Mouse (Mus musculus) thymus, adult 18-20 months (tissue): ENCODE results near the gene Col4a2.

Source experiments
- DNase-seq, 2 experiments: peaks; one replicate each; pipeline ENCODE4 v3.0.0; 2022; ENCODE audit warnings: mixed read lengths in 2 of 2

Col4a2 gene

DNA sequence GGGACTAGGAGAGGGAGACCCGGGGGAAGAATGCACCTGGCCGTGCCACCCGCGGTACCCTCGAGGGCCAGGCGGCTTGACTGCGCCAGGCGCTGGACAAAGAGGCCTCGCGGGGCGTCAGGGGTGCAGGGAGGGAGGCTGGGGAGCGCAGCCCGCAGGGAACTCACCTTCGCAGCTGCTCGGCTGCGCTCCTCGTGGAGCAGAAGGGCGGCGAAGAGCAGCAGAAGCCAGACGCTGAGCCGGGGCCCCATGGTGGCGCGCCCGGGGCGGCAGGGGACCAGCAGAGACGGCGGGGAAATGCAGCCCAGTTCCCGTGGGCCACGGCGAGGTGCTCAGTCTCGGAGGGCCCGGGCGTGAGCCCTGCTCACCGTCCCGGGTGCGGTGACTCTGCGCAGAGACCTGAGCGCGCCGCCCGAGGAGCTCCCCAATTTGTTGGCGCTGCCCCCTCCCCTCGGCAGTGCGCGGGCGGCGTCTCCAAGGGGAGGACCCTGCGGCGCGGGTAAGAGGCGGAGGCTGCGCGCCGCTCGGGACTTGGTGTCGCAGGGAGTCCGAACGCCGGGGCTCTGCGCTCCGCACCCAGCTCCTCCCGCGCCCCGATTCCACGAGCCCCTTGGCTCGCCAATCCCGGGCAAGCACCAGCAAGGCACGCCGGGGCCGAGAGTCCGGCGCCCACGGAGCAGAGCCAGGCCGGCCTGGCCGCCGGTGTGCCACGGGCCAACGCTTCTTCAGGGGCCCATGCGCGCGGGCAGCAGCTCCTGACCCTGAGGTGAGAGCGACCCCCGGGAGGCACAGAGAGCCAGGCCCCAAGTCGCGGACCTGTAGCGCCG lies at the start of gene Col4a2, which contains the start of gene Col4a1:
TSS of gene Col4a2 (plus strand) at position 457 of the 827 bp plus-strand sequence.
TSS of gene Col4a1 (minus strand) at position 478 of the 827 bp plus-strand sequence.
- DNase-seq, result no peak

DNA sequence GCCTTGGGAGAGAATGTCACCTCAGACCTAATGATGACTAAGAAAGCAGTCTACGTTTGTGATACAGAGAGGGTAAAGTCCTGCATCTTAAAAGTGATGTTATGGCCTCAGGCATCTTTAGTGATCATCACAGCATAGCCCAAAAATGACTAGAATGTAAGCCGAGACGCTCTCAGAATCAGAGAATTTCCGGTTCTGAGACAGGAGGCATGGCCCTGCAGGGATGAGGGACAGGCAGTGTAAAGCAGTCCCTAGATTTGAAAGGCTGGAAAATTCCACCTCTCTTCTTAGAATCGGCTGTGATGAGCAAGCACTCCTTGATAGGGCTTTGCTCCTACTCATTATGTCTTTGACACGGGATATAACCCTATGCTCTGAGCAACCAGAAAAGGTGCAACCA lies 48.8 kb upstream of the Col4a2 start:
- no peak for DNase-seq

DNA sequence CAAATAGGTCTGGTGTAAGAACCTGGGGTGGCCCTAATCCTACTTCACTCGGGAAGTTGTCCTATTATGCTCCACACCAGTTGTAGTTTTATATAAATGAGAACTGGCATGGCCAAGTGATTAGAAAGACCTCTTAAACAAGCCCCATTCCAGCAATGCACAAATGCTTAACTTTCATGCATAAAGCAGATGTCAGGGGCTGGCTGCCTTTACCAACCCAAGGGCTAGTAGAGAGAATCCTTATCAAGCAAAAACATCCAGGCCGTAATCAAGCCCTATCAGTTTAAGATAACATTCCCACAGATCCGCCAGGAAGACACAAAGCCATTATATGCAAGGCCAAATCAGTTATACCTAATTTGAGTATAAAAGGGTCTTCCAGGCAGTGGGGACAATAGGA lies 46.6 kb upstream of the Col4a2 start:
- DNase-seq, result no peak

DNA sequence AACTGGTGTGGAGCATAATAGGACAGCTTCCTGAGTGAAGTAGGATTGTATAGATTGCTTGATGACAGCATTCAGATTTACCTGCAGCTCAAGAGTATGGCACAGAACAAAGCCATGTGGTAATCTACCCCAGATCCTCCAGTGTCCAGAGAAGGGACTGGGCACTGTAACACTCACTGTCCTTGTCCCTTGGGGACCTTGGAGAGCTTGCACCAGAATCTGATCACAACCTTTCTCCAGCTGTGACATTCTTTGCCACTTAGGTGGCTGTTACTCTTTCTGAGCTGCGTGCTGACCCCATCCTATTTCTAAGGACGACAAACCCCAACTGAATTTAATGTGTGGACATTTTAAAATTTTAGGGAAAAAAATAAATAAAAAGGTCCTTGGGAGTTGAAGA lies 46.1 kb upstream of the Col4a2 start:
- no peak for DNase-seq

DNA sequence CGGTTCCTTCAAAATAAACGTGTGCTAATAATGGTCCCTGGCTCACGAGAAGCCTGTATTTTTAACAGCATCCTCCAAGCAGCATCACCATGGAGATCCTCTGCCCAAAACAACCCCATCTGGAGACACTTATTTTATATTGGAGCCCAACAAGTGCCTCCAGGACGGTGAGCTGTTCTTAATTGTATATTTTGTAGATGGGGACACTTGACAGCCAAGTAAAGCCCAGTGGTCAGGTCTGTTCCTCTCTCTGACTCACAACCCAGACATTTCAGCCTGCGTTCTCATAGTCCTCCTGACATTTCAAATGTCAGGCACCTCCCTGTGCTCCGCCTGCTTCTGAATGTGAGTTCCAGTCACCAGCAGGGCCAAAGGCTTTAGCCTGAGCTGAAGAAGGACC lies 43.9 kb upstream of the Col4a2 start:
- DNase-seq, result no peak

DNA sequence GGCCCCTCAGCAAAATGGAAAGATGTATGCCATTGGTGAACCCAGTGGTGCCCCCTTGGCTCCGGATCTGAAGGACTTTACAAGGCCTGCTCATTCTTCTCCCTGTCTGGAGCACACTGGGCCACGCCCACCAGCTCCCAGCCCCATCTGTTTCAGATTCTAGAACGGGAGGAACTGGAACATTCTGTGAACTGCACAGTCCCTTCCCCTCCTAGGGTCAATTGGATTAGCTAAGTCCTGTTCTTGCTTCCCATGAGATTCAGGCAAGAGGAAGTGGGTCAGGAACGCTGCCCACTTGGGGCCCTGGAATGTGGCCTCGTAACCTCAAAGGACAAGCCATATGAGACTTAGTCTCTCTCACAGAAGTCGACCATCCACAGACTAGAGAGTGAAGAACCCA lies 41.8 kb upstream of the Col4a2 start:
- DNase-seq, result no peak

DNA sequence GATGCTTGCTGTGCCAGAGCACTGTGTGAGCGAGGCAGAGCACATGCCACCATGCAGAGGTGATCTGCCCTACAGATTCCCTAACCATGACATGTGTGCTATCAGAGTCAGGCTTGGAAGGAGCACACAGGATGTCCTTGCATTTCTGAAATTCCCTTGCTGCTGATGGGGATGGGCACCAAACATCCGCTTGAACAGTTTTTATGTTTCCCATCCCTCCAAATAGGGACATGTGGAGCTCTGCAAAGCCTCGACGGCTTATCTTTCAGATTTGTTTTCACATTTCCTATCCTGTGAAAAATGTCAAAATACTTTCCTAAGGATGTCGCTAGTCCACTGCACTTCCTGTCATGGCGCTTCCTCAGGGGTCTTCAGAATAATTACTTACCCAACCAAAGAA lies 40.4 kb upstream of the Col4a2 start:
- no peak for DNase-seq

DNA sequence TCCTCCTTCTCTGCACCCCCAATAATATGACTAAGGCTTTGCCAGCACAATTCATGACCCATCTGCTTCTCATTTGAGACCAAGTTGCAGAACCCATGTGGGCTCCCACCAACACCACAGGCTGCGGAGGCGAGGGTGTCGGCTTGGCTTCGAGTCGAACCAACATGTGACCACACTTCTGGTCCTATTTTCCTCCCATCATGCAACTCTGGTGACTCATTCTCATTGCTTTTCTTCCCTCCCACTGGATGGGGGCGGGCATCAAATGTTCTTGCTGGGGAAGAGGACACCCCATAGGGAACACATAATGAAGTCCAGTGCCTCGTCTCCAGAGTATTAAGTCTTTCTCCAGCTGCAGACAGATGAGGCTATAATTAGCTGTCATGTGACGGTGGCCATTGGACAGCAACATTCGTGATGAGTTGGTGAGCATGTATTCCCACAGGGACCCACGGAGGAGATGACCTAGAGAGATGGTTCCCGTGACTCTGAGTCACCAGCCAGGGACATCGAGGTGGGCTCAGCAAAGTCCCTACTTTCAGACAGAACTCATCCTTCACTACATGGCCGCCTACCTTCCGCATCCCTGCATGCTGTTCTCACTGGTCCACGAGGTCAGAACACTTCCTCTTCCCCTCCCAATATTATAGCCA lies 39.0 kb upstream of the Col4a2 start:
- DNase-seq, result no peak

DNA sequence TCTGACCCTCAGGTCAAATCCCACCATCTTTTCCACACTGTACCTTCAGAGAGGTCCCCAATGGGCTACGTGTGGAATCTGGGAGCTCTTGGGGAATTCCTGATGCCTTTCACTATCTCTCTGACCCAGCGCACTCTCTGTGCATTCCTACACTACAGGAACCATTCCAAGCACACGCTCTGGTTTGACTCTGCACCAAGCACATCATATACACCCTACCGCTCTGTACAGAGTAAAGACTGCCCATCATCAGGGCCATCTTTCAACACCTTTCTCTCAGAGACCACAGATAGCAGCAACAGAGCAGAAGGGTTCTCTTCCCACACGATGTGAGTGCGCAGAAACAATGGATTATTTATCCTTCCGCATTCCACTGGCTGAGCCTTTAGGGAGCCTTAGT lies 38.2 kb upstream of the Col4a2 start:
- DNase-seq, result no peak

DNA sequence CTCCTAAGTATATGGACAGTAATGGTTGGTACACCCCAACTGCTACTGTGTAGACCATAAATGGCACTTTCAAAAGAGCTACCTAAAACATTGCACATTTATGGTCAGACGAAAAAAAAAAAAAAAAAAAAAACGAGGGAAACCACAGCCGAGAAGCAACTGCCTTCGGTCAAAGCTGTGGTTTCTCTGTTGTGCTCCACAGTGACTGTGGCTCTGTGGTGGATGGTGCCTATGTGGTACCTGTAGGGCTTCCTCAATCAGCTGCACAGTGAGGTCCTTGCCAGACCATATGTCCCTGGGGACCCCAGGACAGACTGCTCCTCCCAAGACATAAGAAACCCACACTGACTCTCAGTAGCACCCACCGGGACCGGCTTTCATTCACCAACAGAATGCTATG lies 36.3 kb upstream of the Col4a2 start:
- DNase-seq, result no peak

DNA sequence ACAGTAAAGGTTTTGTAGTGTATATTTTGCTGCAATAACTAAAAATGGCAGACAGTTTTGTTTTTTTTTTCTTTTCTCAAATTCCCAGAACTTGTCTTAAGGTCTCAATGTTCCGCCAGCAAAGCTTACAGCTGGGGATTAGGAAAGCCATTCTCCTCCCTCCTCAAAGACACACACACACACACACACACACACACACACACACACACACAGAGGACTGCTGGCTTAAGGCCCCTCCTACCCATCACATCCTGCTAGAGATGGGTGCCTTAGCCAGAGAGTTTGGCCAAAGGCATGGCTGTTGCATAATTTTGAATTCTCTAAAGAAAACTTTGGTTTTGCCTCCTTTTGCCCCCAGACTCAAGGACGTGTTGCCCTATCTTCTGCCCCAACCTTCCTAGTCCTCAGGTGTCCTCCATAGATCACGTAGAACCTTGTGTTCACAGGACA lies 35.0 kb upstream of the Col4a2 start:
- no peak for DNase-seq

DNA sequence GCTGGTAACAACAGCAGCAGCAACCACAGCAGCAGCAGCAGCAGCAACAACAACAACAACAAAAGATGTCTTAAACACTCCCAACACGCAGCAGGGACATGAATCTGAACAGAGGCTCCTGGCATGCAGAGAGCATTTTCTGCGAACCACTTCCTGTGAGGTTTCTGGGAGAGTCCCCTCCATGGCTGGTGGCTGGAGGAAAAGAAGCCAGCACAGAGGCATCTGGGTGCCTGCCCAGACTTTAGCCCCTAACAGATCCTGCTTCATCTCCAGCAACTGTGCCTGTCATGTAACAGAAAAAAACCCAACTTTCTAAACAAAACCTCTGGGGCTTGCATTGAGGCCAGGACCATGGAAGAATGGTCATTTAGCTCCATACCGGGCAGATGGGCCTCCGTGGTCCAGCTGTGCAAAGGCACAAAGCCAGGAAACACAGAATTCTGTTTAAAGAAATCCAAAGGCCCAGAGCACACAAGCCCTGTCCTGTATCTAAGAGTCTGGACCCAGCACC lies 34.4 kb upstream of the Col4a2 start:
- no peak for DNase-seq

DNA sequence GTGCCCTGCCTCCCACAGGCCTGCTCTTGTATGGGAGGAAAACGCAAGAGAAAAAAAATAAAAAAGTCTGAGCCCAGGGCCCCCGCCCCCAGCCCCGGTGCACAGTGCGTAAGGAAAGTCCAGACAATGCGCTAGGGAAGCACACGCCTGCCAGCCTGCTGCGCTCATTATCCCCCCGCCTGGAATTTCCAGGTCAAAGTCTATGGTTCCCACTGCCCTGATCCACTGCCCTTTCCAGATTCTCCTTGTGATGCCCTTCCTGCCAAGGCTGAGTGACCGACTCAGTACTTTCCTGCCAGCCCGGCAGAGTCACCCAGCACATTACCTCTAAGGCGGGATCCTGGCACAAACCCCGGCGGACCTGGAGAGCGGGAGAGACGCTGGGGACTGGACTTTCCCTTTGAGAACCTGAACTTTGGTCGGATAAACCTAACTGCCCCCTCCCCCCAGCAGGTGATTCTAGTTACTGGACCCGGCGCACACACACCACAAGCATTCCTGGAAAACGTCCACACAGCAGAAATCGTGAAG lies 33.2 kb upstream of the Col4a2 start:
- DNase-seq, result no peak

DNA sequence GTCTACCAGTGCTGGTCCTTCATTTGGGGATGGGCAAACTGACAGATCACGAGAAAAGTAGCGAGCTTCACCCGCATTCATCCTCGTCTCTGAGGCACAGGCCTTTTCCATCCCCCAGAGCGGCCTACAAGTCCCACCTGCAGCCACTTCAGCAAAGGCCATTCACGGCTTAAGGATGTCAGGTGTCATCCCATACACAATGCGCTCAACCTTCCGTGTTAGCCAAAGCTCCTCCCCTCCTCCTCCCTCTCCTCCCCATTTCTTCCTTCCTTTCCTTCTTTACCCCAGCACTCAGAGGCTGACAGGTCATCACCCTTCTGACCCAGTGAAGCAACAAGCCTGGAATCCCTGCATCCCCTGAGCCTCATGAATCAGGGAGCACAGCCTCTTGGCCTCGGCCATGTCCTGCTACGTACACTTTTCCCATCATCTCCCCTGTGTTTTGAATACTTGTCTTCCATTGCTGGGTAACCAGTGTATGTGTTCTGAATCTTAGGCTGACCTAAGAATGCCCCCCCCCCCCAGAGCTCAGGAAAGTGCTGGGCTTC lies 31.8 kb upstream of the Col4a2 start:
- no peak for DNase-seq

DNA sequence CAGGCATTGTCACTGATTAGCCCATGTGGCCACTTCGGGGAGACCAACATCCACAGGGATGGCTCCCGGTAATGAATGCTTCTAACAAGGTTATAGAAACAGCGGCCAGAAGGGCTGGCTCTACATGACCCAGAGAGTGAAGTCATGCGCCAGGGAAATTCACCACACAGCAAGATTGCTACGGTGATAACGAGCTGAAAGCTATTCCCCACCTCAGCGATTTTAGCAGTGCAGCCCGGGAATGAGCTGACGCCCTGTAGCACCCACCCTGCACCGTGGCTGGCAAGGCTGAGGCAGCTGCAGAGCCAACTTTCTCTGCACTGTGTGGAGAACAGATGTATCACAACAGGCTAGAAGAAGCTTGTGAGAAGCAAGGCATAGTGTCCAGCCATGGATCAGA lies 30.5 kb upstream of the Col4a2 start:
- no peak for DNase-seq

DNA sequence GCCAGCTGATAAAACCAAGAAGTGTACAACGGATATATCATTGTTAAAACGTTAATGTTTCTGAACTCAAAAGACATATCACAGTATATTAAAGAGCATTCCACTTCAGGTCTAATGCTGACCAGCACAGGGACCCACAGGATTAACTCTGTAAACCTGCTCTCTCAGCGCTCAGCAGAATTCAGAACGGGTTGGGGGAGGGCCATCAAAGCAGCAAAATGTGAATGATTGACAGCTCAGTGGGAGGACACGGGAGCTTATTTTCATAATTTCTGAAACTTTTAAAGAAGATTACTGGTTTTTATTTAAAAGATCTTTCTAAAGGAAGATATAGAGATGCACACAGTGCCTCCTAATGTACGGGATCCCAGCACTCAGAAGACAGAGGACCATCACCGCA lies 29.9 kb upstream of the Col4a2 start:
- DNase-seq, result no peak

DNA sequence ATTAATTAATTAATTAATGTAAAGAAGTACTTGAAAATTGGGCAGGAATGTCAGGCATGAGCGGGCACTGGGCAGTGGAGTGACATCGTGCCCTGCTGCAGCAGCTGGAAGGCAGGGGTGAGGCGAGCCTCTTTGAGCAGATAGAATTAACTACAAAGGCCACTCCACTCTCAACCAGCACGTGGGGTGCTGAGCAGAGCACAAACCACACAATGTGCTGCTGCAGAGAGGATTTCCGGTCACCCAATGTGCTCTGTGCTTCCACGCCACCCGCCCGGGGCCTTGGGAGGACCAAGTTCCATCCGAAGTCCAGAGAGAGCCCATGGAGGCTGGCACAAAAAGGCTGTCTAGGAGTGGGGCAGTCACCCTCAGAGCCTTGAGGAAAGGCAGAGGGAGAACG lies 29.4 kb upstream of the Col4a2 start:
- DNase-seq, result no peak

DNA sequence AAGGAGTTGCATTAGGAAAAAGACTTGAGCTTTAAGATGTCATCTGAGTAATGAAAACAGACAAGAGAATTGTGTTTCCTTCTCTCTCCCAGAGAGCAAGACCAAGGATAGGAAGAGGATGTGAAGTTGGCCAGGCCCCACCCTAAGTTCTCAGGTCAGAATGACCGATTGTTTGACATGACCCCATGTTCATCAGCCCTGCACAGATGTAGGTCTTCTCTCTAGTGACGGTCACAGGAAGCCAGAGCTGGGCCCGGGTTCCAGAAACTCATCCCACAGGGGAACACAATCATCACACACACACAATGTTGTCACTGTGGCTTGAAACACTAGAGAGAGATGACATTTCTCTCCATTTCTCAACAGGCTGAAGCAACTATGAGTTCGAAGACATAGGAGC lies 27.2 kb upstream of the Col4a2 start:
- no peak for DNase-seq

DNA sequence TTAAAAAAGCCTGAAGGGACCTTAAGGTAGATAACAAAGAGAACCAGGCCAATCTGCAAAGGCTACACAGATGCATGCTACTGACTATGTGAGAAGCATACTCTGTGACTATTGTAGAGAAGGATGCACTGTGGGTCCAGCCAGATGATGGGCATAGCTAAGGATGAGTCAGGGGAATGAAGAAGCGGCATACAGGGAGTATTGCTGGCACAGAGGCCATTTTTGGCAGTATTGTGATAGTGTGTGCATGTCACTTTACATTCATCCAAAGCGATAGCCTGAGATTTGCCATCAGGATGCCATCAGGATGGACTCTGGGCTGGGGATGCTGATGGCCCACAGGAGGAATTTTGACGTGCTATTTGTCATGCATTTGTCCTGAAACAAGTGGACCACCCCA lies 25.5 kb upstream of the Col4a2 start:
- DNase-seq, result no peak

DNA sequence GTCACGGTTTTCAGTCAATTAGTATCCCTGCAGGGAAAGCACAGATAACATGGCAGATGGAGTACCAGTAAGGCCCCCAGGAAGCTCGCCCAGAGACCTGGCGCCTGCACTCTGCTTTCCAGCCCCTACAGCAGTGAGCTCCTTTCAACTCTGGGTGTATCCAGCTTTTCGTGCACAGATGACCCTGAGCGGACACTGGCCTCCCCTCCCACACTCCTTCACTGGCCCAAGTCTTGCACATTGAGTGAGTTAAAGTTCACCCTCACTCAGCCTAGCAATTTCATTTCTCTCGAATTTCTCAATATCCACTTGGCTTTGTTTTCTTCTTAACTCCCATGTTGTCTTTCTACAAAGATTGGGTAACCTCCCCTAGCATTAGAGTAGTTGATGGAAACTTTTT lies 24.3 kb upstream of the Col4a2 start:
- no peak for DNase-seq

DNA sequence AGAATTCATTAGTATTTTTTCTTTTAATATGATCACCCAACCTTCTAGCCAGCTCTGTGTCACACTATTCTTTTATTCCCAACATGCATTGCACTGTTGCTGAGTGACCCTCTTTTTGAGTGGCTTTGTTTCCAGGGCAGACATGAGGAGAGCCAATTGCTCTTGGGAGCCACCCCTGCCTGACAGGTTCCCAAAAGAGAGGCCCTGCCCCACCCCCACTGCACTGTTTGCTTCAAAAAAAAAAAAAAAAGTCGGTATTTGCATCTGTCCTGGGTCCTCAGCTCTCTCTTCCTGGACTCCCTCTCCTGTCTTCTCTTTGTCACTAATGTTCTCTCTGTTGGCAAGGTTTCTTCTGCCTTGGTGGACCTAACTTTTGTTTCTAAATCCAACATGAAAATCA lies 22.1 kb upstream of the Col4a2 start:
- no peak for DNase-seq

DNA sequence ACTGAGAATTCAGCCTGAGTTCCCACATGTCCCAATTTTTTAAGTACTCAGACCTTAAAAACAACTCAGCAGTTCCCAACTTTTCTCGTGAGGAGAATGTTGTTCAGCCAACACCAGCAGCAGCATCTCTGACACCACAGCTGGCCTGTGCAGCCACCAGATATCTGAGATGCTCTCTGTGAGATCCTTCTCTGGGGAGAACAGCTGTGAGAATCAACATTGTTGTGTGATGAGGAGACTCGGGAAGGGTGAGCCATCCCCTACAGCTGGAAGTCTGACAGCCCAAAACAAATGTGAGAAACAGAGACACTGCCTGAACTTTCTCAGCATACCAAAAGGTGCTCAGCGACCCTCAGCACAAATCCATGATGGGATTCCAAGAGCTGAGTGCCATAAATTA lies 20.0 kb upstream of the Col4a2 start:
- no peak for DNase-seq

DNA sequence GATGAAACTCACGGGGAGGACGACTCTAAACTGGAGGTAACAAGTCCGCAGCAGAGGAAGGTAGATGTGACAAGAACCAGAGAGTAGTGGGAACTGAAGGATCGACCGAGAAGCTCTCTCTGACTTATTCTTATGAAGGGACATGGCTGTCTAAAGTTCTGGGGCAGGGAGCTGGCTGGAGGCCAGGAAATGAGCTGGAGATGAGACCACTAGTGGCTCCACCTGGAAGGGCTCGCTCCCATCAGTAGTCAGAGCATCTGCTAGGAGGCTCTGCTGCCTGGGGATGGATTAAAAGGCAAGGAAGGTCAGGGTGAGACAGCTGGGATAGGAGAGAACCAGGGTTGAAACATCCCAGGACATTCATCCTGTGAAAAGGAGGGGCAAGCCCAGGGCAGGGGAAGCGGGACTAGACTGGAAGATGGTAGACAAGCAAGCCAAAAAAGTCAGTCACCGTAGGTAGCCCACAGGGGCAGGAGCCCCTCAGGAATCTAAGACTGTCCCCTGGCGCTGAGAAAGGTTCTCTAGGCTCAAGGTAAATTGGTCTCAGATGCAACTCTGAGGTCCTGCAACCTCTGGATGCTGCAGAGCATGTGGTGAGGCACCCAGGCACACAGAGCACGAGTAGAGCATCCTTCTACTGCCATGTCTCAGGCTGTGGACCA lies 16.2 kb upstream of the Col4a2 start:
- no peak for DNase-seq
